Mouse (Mus musculus) heart, embryonic 14.5 days (tissue): ENCODE results near the gene Ermard. TPM values are rescaled to one million over a fixed set of nuclear protein-coding genes. Genes with fewer than 3 reads are reported as not detected.
"Not testable (repeated sequence)": the region's sequence is repeated elsewhere in the genome, so short reads cannot be mapped to it uniquely, and the experiment has no call there.

Experiments used
- ATAC-seq: fragments of 200-750 bp; cut with Nextera tagmentation; 2 replicates; pipeline ENCODE4 v1.8.0; 2017; ENCODE audit warnings: low read depth, moderate TSS enrichment; ENCODE audit not compliant: insufficient number of reproducible peaks, insufficient read depth, low FRiP score
- H3K27ac ChIP-seq, 2 experiments: fragments of 200-500 bp in 1 of 2; fragments of 300-500 bp in 1 of 2; sonication (generic) in 1 of 2; replicated peaks in 1 of 2; 2 replicates each; pipeline ENCODE4 v1.5.1; 2012 to 2014; ENCODE audit warnings: low read depth in 2 of 2, low read length in 2 of 2, control low read depth in 1 of 2, mild to moderate bottlenecking in 1 of 2, mixed read lengths in 1 of 2; ENCODE audit not compliant: control insufficient read depth in 1 of 2, insufficient read depth in 1 of 2
- H3K27me3 ChIP-seq: fragments of 300-500 bp; sonication (generic); 2 replicates; pipeline ENCODE4 v1.6.1; 2014; ENCODE audit warnings: mild to moderate bottlenecking, low read length, control low read depth; ENCODE audit not compliant: control insufficient read depth, insufficient read depth
- H3K36me3 ChIP-seq: fragments of 300-500 bp; sonication (generic); 2 replicates; pipeline ENCODE4 v1.6.1; 2014; ENCODE audit warnings: mild to moderate bottlenecking, control low read depth, low read length, mixed read lengths; ENCODE audit not compliant: control insufficient read depth, insufficient read depth
- H3K4me1 ChIP-seq, 2 experiments: fragments of 200-500 bp in 1 of 2; fragments of 300-500 bp in 1 of 2; sonication (generic) in 1 of 2; 2 replicates each; pipeline ENCODE4 v1.6.1; 2012 to 2014; ENCODE audit warnings: low read length in 2 of 2, control low read depth in 1 of 2, mixed read lengths in 1 of 2; ENCODE audit not compliant: control insufficient read depth in 2 of 2, insufficient read depth in 2 of 2
- H3K4me2 ChIP-seq: fragments of 300-500 bp; sonication (generic); 2 replicates; pipeline ENCODE4 v1.6.1; 2014; ENCODE audit warnings: mild to moderate bottlenecking, low read length
- H3K4me3 ChIP-seq, 2 experiments: fragments of 200-500 bp in 1 of 2; fragments of 300-500 bp in 1 of 2; sonication (generic) in 1 of 2; 2 replicates each; pipeline ENCODE4 v1.5.1; 2012 to 2014; ENCODE audit warnings: low read length in 2 of 2, mild to moderate bottlenecking in 2 of 2, control low read depth in 1 of 2, low read depth in 1 of 2, moderate library complexity in 1 of 2; ENCODE audit not compliant: control insufficient read depth in 1 of 2, insufficient read depth in 1 of 2
- H3K9ac ChIP-seq: fragments of 300-500 bp; sonication (generic); 2 replicates; pipeline ENCODE4 v1.6.1; 2014; ENCODE audit warnings: mild to moderate bottlenecking, low read length
- H3K9me3 ChIP-seq: fragments of 300-500 bp; sonication (generic); 2 replicates; pipeline ENCODE4 v1.6.1; 2016; ENCODE audit warnings: low read length, control low read depth; ENCODE audit not compliant: control insufficient read depth
- WGBS: fragments of 180-500 bp; shearing (Covaris S2); extraction: QIAGEN DNeasy Blood & Tissue Kit; methylation state at CpG from one replicate; pipeline ENCODE4 v1.1.7; 2014; 5-methylcytosine and 5-hydroxymethylcytosine counted together
- polyA plus RNA-seq: library from polyadenylated mRNA; unstranded; fragments of >200 nt; fragmentation: Nextera tagmentation; extraction: Ambion mirVana; gene quantifications from 2 replicates; pipeline ENCODE4 v1.2.1, GENCODE M21; 2014

The Ermard gene
- polyA plus RNA-seq, 1 experiment from 2014 or later: 61.6 TPM

DNA sequence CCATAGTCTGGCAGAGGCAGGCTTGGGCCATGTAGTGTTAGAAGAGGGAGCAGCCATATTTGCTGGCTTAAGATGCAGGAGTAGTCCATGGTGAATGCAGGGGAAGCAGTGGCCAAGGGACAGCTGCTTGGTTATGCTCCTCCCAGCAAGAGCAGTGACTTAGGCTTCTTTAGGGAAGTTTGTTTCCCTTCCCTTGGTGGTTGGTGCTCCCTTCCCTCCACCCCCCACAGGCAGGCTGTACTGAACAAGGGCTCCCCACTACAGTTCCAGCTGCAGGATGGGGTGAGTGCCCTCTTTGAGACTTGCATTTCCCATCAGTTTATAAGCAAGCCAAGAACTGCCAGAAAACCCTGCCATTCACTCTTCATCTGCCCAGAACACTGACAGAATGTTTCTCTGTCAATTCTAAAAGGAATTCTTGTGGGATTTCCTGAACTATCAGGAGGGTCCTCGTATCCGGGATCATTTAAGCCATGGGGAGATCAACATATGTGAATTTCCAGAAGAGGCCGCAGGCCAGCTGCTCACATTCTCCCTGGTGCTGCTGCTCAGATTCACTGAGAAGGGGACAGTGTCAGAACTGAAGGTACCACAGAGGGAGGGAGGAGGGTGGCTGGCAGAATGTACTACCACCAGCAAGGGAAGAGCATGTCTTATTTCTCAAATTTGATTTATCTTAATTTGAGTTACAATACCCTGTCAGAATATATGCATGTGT is 19.3 kb upstream of the Ermard start:
- H3K4me1 ChIP-seq, H3K27me3 ChIP-seq, H3K27ac ChIP-seq, H3K4me2 ChIP-seq, ATAC-seq, H3K9ac ChIP-seq, H3K36me3 ChIP-seq, H3K9me3 ChIP-seq, H3K4me3 ChIP-seq: not testable (repeated sequence)
- 93% methylated on average over 3 of the region's 3 CpGs for WGBS

DNA sequence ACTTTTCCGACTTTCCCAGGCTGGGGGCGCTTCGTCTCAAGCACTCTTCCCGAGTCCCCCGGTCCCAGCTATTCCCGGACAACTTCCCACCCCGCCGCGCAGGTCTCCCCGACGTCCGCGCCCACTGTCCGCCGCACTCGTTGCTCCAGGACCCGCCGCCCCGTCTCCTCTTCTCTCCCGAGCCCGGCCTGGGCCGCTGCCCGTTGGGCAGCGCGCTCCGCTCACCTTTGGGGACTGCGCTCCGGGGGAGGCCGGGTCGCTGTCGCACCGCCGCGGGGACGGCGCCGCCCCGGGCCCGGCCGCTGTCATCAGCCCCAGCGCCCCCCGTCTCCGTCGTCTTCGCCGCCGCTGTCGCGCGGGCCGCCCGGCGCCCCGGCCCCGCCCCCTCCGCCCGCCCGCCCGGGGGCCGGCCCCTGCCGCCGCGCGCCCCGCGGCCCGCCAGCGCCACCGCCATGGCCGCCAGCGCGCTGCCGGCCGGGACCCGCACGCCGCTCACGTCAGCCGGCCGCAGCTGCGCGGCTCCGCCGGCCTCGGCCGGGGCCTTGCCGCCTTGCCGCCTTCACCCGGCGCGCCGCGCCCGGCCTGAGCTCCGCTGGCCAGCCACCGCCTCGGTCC is 17.0 kb upstream of the Ermard start:
- not testable (repeated sequence) for H3K4me2 ChIP-seq, H3K9ac ChIP-seq
- WGBS: no CpG with 5 or more reads among the region's 97 CpGs

DNA sequence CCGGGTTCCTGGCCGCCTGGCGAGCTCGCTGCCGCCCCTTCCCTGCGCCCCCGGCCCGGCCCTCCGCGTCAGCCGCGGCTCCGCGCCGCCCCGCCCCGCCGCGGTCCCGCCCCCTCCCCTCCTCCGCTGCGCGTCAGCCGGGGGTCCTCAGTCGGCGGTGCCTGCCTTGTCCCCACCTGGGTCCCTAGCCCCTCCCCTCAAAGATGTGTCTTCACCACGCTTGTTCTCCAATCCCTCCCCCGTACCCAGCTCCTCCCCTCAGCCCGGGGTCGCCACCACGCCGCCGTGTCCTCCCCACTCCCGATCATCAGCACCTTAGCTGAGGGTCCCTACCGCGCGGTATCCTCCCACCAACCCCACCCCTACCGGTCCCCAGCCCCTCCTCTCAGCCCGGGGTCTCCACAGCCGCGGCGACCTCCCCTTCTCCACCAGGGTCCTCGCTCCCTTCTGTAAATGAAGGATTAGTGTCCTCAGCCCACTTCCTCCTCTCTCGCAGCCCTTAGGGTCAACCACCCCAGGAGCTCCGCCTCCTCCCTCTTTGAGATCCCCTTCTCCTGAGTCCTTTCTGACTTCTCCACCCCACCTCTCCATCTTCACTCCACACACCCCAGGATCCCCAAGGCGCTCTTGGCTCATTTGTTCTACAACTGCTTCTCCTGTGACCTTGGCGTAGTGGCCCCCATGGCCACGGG is 16.4 kb upstream of the Ermard start:
- H3K36me3 ChIP-seq, H3K27ac ChIP-seq, H3K4me1 ChIP-seq, H3K4me2 ChIP-seq, H3K9me3 ChIP-seq, H3K4me3 ChIP-seq, H3K27me3 ChIP-seq, H3K9ac ChIP-seq: not testable (repeated sequence)
- peak; percentile 80 for ATAC-seq
- WGBS: no CpG with 5 or more reads among the region's 48 CpGs

More for the DNA sequence above, 17.0 kb upstream of the Ermard start:
- H3K4me1 ChIP-seq, H3K9me3 ChIP-seq, H3K27me3 ChIP-seq, H3K4me3 ChIP-seq, H3K27ac ChIP-seq, H3K36me3 ChIP-seq: not testable (repeated sequence)
- ATAC-seq: peak; percentile 82

DNA sequence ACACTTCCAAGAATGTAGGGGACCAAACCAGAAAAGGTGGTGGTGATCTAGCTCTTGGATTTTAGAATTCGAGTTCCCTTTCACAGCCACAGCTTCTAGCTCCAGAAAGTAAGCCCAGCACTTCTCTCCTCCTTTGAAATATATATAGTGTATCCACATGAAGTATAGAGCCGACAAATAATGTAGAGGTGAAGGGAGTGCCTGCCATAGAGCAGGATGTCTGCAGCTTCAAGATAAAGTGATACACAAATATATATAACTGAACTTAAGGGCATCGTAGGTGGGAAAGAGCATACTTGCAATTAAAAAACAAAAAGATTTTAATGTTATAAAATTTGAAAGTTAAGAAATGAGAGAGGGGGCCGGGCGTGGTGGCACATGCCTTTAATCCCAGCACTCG is 15.5 kb upstream of the Ermard start:
- not testable (repeated sequence) for H3K4me3 ChIP-seq, H3K36me3 ChIP-seq, H3K9ac ChIP-seq, H3K27ac ChIP-seq, H3K4me2 ChIP-seq, H3K27me3 ChIP-seq, ATAC-seq, H3K4me1 ChIP-seq, H3K9me3 ChIP-seq
- no CpG with 5 or more reads among the region's 6 CpGs for WGBS

DNA sequence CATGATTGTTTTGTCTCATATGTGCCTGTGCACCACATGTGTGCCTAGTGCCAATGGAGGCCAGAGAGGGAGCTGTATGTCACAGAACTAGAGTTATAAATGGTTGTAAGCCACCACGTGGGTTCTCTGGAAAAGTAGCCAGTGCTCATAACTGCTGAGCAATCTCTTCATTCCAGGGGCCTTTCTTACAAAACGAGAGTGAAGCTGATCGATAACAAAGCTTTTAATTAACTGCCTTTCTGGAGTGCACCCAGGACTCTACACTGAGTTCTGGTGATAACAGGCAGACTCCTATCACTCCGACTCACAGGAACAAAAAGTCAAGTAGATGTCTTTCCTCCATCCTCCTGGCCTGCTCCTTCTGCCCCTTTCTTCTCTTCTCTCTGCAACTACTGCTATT is 9.6 kb upstream of the Ermard start:
- H3K36me3 ChIP-seq, H3K9ac ChIP-seq, H3K4me3 ChIP-seq, H3K27ac ChIP-seq, H3K9me3 ChIP-seq, ATAC-seq, H3K4me1 ChIP-seq, H3K4me2 ChIP-seq, H3K27me3 ChIP-seq: not testable (repeated sequence)
- whole genome bisulfite sequencing: no CpG with 5 or more reads among the region's 4 CpGs

DNA sequence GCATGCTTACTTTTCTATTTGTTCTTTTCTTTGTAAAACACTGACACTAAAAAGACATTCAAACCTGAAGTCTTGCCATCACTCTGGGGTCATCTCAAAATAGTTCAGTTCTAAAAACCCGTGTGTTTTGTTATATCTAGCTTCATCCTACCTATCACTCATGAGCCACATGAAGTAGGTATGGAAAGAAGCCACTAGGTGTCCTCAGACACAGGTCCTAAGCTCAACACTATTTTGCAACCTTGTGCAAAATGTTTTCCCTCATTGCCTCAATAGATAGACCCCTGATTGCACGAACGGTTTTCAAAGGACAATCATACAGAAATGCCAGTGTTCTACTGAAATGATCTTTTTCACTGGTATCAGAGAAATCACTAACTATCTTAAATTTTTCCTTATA is 553 bp upstream of the Ermard start:
- WGBS: no CpG with 5 or more reads among the region's 3 CpGs
- H3K36me3 ChIP-seq, ATAC-seq, H3K9ac ChIP-seq, H3K4me1 ChIP-seq, H3K4me2 ChIP-seq, H3K4me3 ChIP-seq, H3K9me3 ChIP-seq, H3K27ac ChIP-seq, H3K27me3 ChIP-seq: not testable (repeated sequence)

DNA sequence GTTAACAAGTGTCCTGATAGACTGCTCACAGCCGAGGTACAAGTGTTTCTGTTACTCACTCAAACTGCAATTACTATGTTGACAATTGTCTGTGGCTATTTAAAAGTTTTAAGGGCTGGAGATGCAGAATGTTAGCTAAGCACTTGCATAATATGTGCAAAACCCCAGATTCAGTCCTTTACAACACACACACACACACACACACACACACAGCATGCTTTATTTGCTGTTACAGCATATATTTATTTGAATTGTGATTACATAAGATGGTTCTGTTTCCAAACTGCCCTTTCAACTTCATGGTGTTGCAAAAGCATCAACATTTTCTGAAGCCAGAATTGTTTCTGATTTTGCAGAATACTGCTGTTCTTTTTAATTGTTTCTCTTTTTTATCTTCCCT is 9.3 kb downstream of the Ermard start:
- not testable (repeated sequence) for H3K4me2 ChIP-seq, H3K4me1 ChIP-seq, H3K36me3 ChIP-seq, H3K27me3 ChIP-seq, H3K9me3 ChIP-seq, H3K27ac ChIP-seq, H3K4me3 ChIP-seq, H3K9ac ChIP-seq, ATAC-seq
- no CpG with 5 or more reads among the region's 1 CpGs for WGBS
